Mouse (Mus musculus): ENCODE results near the gene Ptprd. TPM values are rescaled to one million over a fixed set of nuclear protein-coding genes. Genes with fewer than 3 reads are reported as not detected.

Ptprd gene
- total RNA-seq, 2 experiments from 2014 or later: 87.1 to 88.0 TPM

- DNase-seq (ENCODE audit: low spot score in 2 of 2): no peak
These were observed 1797.2 kb downstream of the Ptprd start for GRCm38 (mm10) chr4:76414591-76414990.

- no peak for DNase-seq (ENCODE audit: low spot score in 2 of 2)
These were observed 1801.7 kb downstream of the Ptprd start for GRCm38 (mm10) chr4:76410053-76410452.

GRCm38 (mm10) chr4:76409159-76409558 is 1802.6 kb downstream of the Ptprd start:
- DNase-seq (ENCODE audit: low spot score in 2 of 2): no peak

GRCm38 (mm10) chr4:76405862-76406454 is 1805.8 kb downstream of the Ptprd start:
- no peak for DNase-seq (ENCODE audit: low spot score in 2 of 2)

- no peak for DNase-seq (ENCODE audit: low spot score in 2 of 2)
These were observed 1808.5 kb downstream of the Ptprd start for GRCm38 (mm10) chr4:76403219-76403618.

GRCm38 (mm10) chr4:76387887-76388286 is 1823.9 kb downstream of the Ptprd start:
- no peak for DNase-seq (ENCODE audit: low spot score in 2 of 2)

GRCm38 (mm10) chr4:76386978-76387824 is 1824.6 kb downstream of the Ptprd start:
- DNase-seq (ENCODE audit: low spot score in 2 of 2): no peak

GRCm38 (mm10) chr4:76385818-76386217 is 1825.9 kb downstream of the Ptprd start:
- DNase-seq (ENCODE audit: low spot score in 2 of 2): no peak

GRCm38 (mm10) chr4:76380312-76380917 is 1831.3 kb downstream of the Ptprd start:
- no peak for DNase-seq (ENCODE audit: low spot score in 2 of 2)

- DNase-seq (ENCODE audit: low spot score in 2 of 2): peak in 1 of 2 experiments; percentile 37
These were observed 1841.5 kb downstream of the Ptprd start for GRCm38 (mm10) chr4:76370041-76370880.

GRCm38 (mm10) chr4:76369101-76369500 is 1842.7 kb downstream of the Ptprd start:
- DNase-seq (ENCODE audit: low spot score in 2 of 2): no peak

- DNase-seq (ENCODE audit: low spot score in 2 of 2): no peak
These were observed 1843.5 kb downstream of the Ptprd start for GRCm38 (mm10) chr4:76368291-76368690.

- no peak for DNase-seq (ENCODE audit: low spot score in 2 of 2)
These were observed 1844.5 kb downstream of the Ptprd start for GRCm38 (mm10) chr4:76367285-76367684.

- no peak for DNase-seq (ENCODE audit: low spot score in 2 of 2)
These were observed 1845.9 kb downstream of the Ptprd start for GRCm38 (mm10) chr4:76365871-76366270.

- DNase-seq (ENCODE audit: low spot score in 2 of 2): no peak
These were observed 1850.2 kb downstream of the Ptprd start for GRCm38 (mm10) chr4:76361546-76361945.

GRCm38 (mm10) chr4:76354167-76354566 is 1857.6 kb downstream of the Ptprd start:
- DNase-seq (ENCODE audit: low spot score in 2 of 2): no peak

- no peak for DNase-seq (ENCODE audit: low spot score in 2 of 2)
These were observed 1859.3 kb downstream of the Ptprd start for GRCm38 (mm10) chr4:76352468-76352867.

- DNase-seq (ENCODE audit: low spot score in 2 of 2): no peak
These were observed 1860.4 kb downstream of the Ptprd start for GRCm38 (mm10) chr4:76351201-76351979.

GRCm38 (mm10) chr4:76350241-76350962 is 1861.4 kb downstream of the Ptprd start:
- DNase-seq (ENCODE audit: low spot score in 2 of 2): no peak

- no peak for DNase-seq (ENCODE audit: low spot score in 2 of 2)
These were observed 1867.7 kb downstream of the Ptprd start for GRCm38 (mm10) chr4:76344059-76344458.
